24 mouse cellular contexts compared by ENCODE assay signal in genomic region chr16:92979620-92980330, GRCm38 (mm10).
DNase-seq lines count a peak whose midpoint lies in the region; ATAC-seq lines count a peak whose summit lies in the region.
"Had no signal": no experiment of that assay in that cellular context is flagged by ENCODE, and none has a peak within 500 bp of the region (broad histone marks: within the 10 kb centered on the region; RNA-seq: fewer than 3 reads in every experiment).

No protein-coding gene starts in this region.

- no peaks in the 10 kb centered on the region for H3K27me3 ChIP-seq in embryonic facial prominence, embryonic 12.5 days
- peaks cover 16% of the 10 kb centered on the region; the same call in 1 of the 2 replicates for H3K27me3 ChIP-seq in embryonic facial prominence, embryonic 10.5 days (replicated peaks; ENCODE audit: low read depth, poor library complexity, severe bottlenecking)
- H3K27me3 ChIP-seq: CH12.LX; forebrain, embryonic 12.5 days; heart, embryonic 15.5 days; midbrain, embryonic 13.5 days; neural tube, embryonic 15.5 days had no signal

- no peaks in the 10 kb centered on the region for H3K36me3 ChIP-seq in embryonic facial prominence, embryonic 12.5 days
- no peaks in the 10 kb centered on the region for H3K36me3 ChIP-seq in embryonic facial prominence, embryonic 10.5 days (replicated peaks)
- H3K36me3 ChIP-seq: forebrain, embryonic 12.5 days; heart, embryonic 15.5 days; limb, embryonic 10.5 days; midbrain, embryonic 13.5 days; neural tube, embryonic 15.5 days had no signal

- no peaks in the 10 kb centered on the region for H3K4me1 ChIP-seq in embryonic facial prominence, embryonic 12.5 days
- peaks cover 4% of the 10 kb centered on the region; the same call in 1 of the 2 replicates for H3K4me1 ChIP-seq in embryonic facial prominence, embryonic 10.5 days
- H3K4me1 ChIP-seq: forebrain, embryonic 12.5 days; heart, embryonic 15.5 days; midbrain, embryonic 13.5 days; neural tube, embryonic 15.5 days had no signal

- H3K4me3 ChIP-seq in embryonic facial prominence, embryonic 12.5 days, result no peak overlapping the region
- H3K4me3 ChIP-seq in embryonic facial prominence, embryonic 10.5 days, result no peak overlapping the region
- H3K4me3 ChIP-seq: forebrain, embryonic 12.5 days; heart, adult 2 months; heart, embryonic 15.5 days; limb, embryonic 10.5 days; midbrain, embryonic 13.5 days; neural tube, embryonic 15.5 days had no signal

- ATAC-seq in embryonic facial prominence, embryonic 12.5 days (ENCODE audit: insufficient number of reproducible peaks, insufficient read depth, low FRiP score, low TSS enrichment), result no peak
- ATAC-seq: liver, postnatal 0 days; midbrain, embryonic 13.5 days had no signal

- whole genome bisulfite sequencing in embryonic facial prominence, embryonic 12.5 days, result 61% methylated on average over 11 of the region's 11 CpGs
- WGBS in embryonic facial prominence, embryonic 10.5 days, result 75% methylated on average over 11 of the region's 11 CpGs

- no peaks in the 10 kb centered on the region for H3K9me3 ChIP-seq in embryonic facial prominence, embryonic 12.5 days
- H3K9me3 ChIP-seq in embryonic facial prominence, embryonic 10.5 days, result no peaks in the 10 kb centered on the region
- H3K9me3 ChIP-seq: forebrain, embryonic 12.5 days; heart, embryonic 15.5 days; limb, embryonic 10.5 days; midbrain, embryonic 13.5 days; neural tube, embryonic 15.5 days had no signal

- peak overlapping the region; percentile 17; the same call in 1 of the 2 replicates for H3K27ac ChIP-seq in embryonic facial prominence, embryonic 12.5 days
- no peak overlapping the region; the same call in 1 of the 2 replicates for H3K27ac ChIP-seq in embryonic facial prominence, embryonic 10.5 days (replicated peaks)
- H3K27ac ChIP-seq: forebrain, embryonic 12.5 days; heart, adult 2 months; heart, embryonic 15.5 days; limb, embryonic 10.5 days; midbrain, embryonic 13.5 days; neural tube, embryonic 15.5 days had no signal

- no peak overlapping the region for H3K9ac ChIP-seq in embryonic facial prominence, embryonic 12.5 days
- H3K9ac ChIP-seq: forebrain, embryonic 12.5 days; heart, embryonic 15.5 days; liver, postnatal 0 days; midbrain, embryonic 13.5 days; neural tube, embryonic 15.5 days had no signal

- DNase-seq in embryonic facial prominence, embryonic 10.5 days (ENCODE audit: low spot score), result no peak
- DNase-seq in 3134 (ENCODE audit: extremely low read depth, insufficient read length, low spot score), result peak; percentile 59
- peak; percentile 2 to 14 for DNase-seq in CD8-positive naive resting alpha-beta T cell, adult 2 months (ENCODE audit: low read depth in 2 of 2, low spot score in 2 of 2)
- peak; percentile 63 for DNase-seq in adrenal gland, postnatal 14 days
- DNase-seq in layer of hippocampus, adult 18-20 months (ENCODE audit: low spot score in 2 of 2), result no peak
- no peak for DNase-seq in right cerebral cortex, adult 18-20 months
- no peak for DNase-seq in layer of hippocampus, postnatal 14 days (ENCODE audit: low spot score in 2 of 2)
- DNase-seq: cerebellum, adult 2 months; gastrocnemius, postnatal 10 days; heart, adult 2 months; kidney, adult 2 months; kidney, postnatal 25 days; layer of hippocampus, adult 9-11 months; liver, postnatal 0 days; lung, postnatal 10 days; right cerebral cortex, postnatal 25 days; thymus, postnatal 4 days had no signal

- H3K4me2 ChIP-seq in embryonic facial prominence, embryonic 12.5 days (replicated peaks), result no peak overlapping the region
- H3K4me2 ChIP-seq: forebrain, embryonic 12.5 days; heart, embryonic 15.5 days; midbrain, embryonic 13.5 days; neural tube, embryonic 15.5 days had no signal

Comparison
In these comparisons a context has a peak if more than half of its experiments do, and no peak if none do; other contexts are left out.
1. DNase-seq: peak in 3134 (single experiment), CD8-positive naive resting alpha-beta T cell, adult 2 months (2 of 2) and adrenal gland, postnatal 14 days (single experiment); none in embryonic facial prominence, embryonic 10.5 days (single experiment), layer of hippocampus, adult 18-20 months (0 of 2), right cerebral cortex, adult 18-20 months (single experiment) and layer of hippocampus, postnatal 14 days (0 of 2).